Mouse (Mus musculus) liver, postnatal 0 days (tissue): ENCODE data around the gene Tex36. TPM values are rescaled to one million over a fixed set of nuclear protein-coding genes. Genes with fewer than 3 reads are reported as not detected.
A peak's percentile ranks its signal among the peaks of the same experiment; 100 is the strongest.

Experiments used
- ATAC-seq: fragments of 200-750 bp; cut with Nextera tagmentation; 2 replicates; pipeline ENCODE4 v1.8.0; 2017; ENCODE audit warnings: mild to moderate bottlenecking, moderate library complexity
- DNase-seq: peaks from one replicate; pipeline ENCODE4 v3.0.0-alpha.2; 2016
- H3K27ac ChIP-seq: fragments of 300-500 bp; sonication (generic); 2 replicates; pipeline ENCODE4 v1.5.1; 2014; ENCODE audit warnings: antibody characterized with exemption, moderate library complexity, mild to moderate bottlenecking, low read depth
- H3K27me3 ChIP-seq: fragments of 300-500 bp; sonication (generic); 2 replicates; pipeline ENCODE4 v1.6.1; 2014; ENCODE audit warnings: low read length, control low read depth, mixed read lengths; ENCODE audit not compliant: insufficient read depth
- H3K36me3 ChIP-seq: fragments of 300-500 bp; sonication (generic); replicated peaks from 2 replicates; pipeline ENCODE4 v1.6.1; 2014; ENCODE audit warnings: mild to moderate bottlenecking, control low read depth, low read length, moderate library complexity, mixed read lengths; ENCODE audit not compliant: insufficient read depth
- H3K4me1 ChIP-seq: fragments of 300-500 bp; sonication (generic); 2 replicates; pipeline ENCODE4 v1.6.1; 2014; ENCODE audit warnings: antibody characterized with exemption, mild to moderate bottlenecking, control low read depth; ENCODE audit not compliant: insufficient read depth
- H3K4me2 ChIP-seq: fragments of 300-500 bp; sonication (generic); 2 replicates; pipeline ENCODE4 v1.6.1; 2014; ENCODE audit warnings: low read depth, mild to moderate bottlenecking, low read length, moderate library complexity, mixed read lengths
- H3K4me3 ChIP-seq: fragments of 300-500 bp; sonication (generic); 2 replicates; pipeline ENCODE4 v1.5.1; 2014; ENCODE audit warnings: low read depth, low read length
- H3K9ac ChIP-seq: fragments of 300-500 bp; sonication (generic); replicated peaks from 2 replicates; pipeline ENCODE4 v1.6.1; 2014; ENCODE audit warnings: mild to moderate bottlenecking, moderate library complexity
- H3K9me3 ChIP-seq: fragments of 300-500 bp; sonication (generic); 2 replicates; pipeline ENCODE4 v1.6.1; 2016; ENCODE audit warnings: mild to moderate bottlenecking, control low read depth, low read length, mixed read lengths
- CTCF ChIP-seq: sonication (generic); IDR thresholded peaks from 2 replicates; pipeline ENCODE4 v1.5.1; 2016; ENCODE audit warnings: antibody characterized with exemption, low read depth
- EP300 ChIP-seq: IDR thresholded peaks from 2 replicates; pipeline ENCODE4 v1.6.1; 2016; ENCODE audit warnings: antibody characterized with exemption, low read depth, mild to moderate bottlenecking
- WGBS: fragments of 180-500 bp; shearing (Covaris S2); extraction: QIAGEN DNeasy Blood & Tissue Kit; methylation state at CpG from one replicate; pipeline ENCODE4 v1.1.7; 2014; ENCODE audit not compliant: insufficient replicate concordance; 5-methylcytosine and 5-hydroxymethylcytosine counted together
- polyA plus RNA-seq: library from polyadenylated mRNA; unstranded; fragments of >200 nt; fragmentation: Nextera tagmentation; extraction: Ambion mirVana; gene quantifications from 2 replicates; pipeline ENCODE4 v1.2.1, GENCODE M21; 2015

Tex36 gene
- polyA plus RNA-seq, 1 experiment from 2014 or later = not detected

- H3K27ac ChIP-seq = no peak overlapping the region
- no peaks in the 10 kb centered on the region for H3K9me3 ChIP-seq
- ATAC-seq (no peak), DNase-seq (no peak)
- H3K27me3 ChIP-seq = no peaks in the 10 kb centered on the region
- H3K4me2 ChIP-seq = no peak overlapping the region
- no peaks in the 10 kb centered on the region for H3K4me1 ChIP-seq
- TF ChIP-seq CTCF (peak; percentile 53), EP300 (no peak)
- H3K9ac ChIP-seq = no peak overlapping the region
- WGBS = 60% methylated on average over 8 of the region's 8 CpGs
- H3K4me3 ChIP-seq = no peak overlapping the region
- H3K36me3 ChIP-seq = no peaks in the 10 kb centered on the region
Observed at GRCm38 (mm10) chr7:133555786-133556492, 46.0 kb downstream of the Tex36 start.

- no peak for DNase-seq
- no peak overlapping the region for H3K4me2 ChIP-seq
- H3K9ac ChIP-seq = no peak overlapping the region
- H3K4me1 ChIP-seq = no peaks in the 10 kb centered on the region
- no peaks in the 10 kb centered on the region for H3K27me3 ChIP-seq
- H3K9me3 ChIP-seq = no peaks in the 10 kb centered on the region
- ATAC-seq = peak; percentile 49; the same call in 1 of the 2 replicates
- H3K27ac ChIP-seq = no peak overlapping the region
- no peaks in the 10 kb centered on the region for H3K36me3 ChIP-seq
- 50% methylated on average over 7 of the region's 7 CpGs for WGBS
- peak; percentile 80 for TF ChIP-seq EP300
- TF ChIP-seq CTCF = no peak
- no peak overlapping the region for H3K4me3 ChIP-seq
Observed at GRCm38 (mm10) chr7:133552306-133552991, 49.5 kb downstream of the Tex36 start.

- 50% methylated on average over 2 of the region's 2 CpGs for WGBS
- no peak overlapping the region for H3K9ac ChIP-seq
- no peaks in the 10 kb centered on the region for H3K36me3 ChIP-seq
- no peak overlapping the region for H3K4me3 ChIP-seq
- TF ChIP-seq EP300 (no peak), CTCF (no peak)
- no peak overlapping the region for H3K27ac ChIP-seq
- DNase-seq (no peak), ATAC-seq (no peak)
- no peaks in the 10 kb centered on the region for H3K9me3 ChIP-seq
- H3K27me3 ChIP-seq = no peaks in the 10 kb centered on the region
- no peak overlapping the region for H3K4me2 ChIP-seq
- H3K4me1 ChIP-seq = no peaks in the 10 kb centered on the region
Observed at GRCm38 (mm10) chr7:133551000-133551399, 51.0 kb downstream of the Tex36 start.

- Histone ChIP-seq H3K27me3 (no peaks in the 10 kb centered on the region), H3K4me1 (no peaks in the 10 kb centered on the region), H3K36me3 (no peaks in the 10 kb centered on the region), H3K9ac (no peak overlapping the region), H3K4me2 (no peak overlapping the region), H3K4me3 (no peak overlapping the region), H3K27ac (no peak overlapping the region), H3K9me3 (no peaks in the 10 kb centered on the region)
- ATAC-seq = no peak
- 74% methylated on average over 4 of the region's 4 CpGs for WGBS
- no peak for TF ChIP-seq CTCF
- no peak for TF ChIP-seq EP300
- no peak for DNase-seq
Observed at GRCm38 (mm10) chr7:133548434-133548833, 53.5 kb downstream of the Tex36 start.

GRCm38 (mm10) chr7:133545631-133546030 is 56.3 kb downstream of the Tex36 start:
- Histone ChIP-seq H3K4me3 (no peak overlapping the region), H3K4me2 (no peak overlapping the region), H3K9ac (no peak overlapping the region), H3K27ac (no peak overlapping the region), H3K9me3 (no peaks in the 10 kb centered on the region), H3K36me3 (no peaks in the 10 kb centered on the region), H3K27me3 (no peaks in the 10 kb centered on the region), H3K4me1 (no peaks in the 10 kb centered on the region)
- ATAC-seq (no peak), DNase-seq (no peak)
- TF ChIP-seq EP300 = no peak
- no peak for TF ChIP-seq CTCF
- 62% methylated on average over 3 of the region's 3 CpGs for WGBS

GRCm38 (mm10) chr7:133544966-133545365 is 57.0 kb downstream of the Tex36 start:
- H3K4me3 ChIP-seq = no peak overlapping the region
- H3K4me1 ChIP-seq = no peaks in the 10 kb centered on the region
- ATAC-seq (no peak), DNase-seq (no peak)
- H3K27ac ChIP-seq = no peak overlapping the region
- 63% methylated on average over 2 of the region's 2 CpGs for WGBS
- no peaks in the 10 kb centered on the region for H3K27me3 ChIP-seq
- H3K36me3 ChIP-seq = no peaks in the 10 kb centered on the region
- H3K9me3 ChIP-seq = no peaks in the 10 kb centered on the region
- no peak overlapping the region for H3K9ac ChIP-seq
- H3K4me2 ChIP-seq = no peak overlapping the region
- TF ChIP-seq CTCF = no peak
- TF ChIP-seq EP300 = no peak
